Mouse (Mus musculus): Measurements from ENCODE around the gene Cntfr. TPM values are rescaled to one million over a fixed set of nuclear protein-coding genes. Genes with fewer than 3 reads are reported as not detected.

Gene Cntfr
- polyA plus RNA-seq, 2 experiments: 0.17 to 0.75 TPM

GRCm38 (mm10) chr4:41663614-41664013, 33.3 kb downstream of the Cntfr start:
- DNase-seq (ENCODE audit: low read depth in 3 of 3, low spot score in 3 of 3) (no peak), ATAC-seq (ENCODE audit: insufficient read depth) (no peak)
- Histone ChIP-seq H3K4me1 (replicated peaks; ENCODE audit: control insufficient read depth in 2 of 2, insufficient read depth in 2 of 2, low read length in 1 of 2) (peaks cover 0 to 2% of the 10 kb centered on the region in 2 experiments; a peak in 2 of 4 replicates), H3K27me3 (ENCODE audit: control insufficient read depth, insufficient read depth, low read length) (no peaks in the 10 kb centered on the region), H3K9me3 (ENCODE audit: control insufficient read depth, low read length) (no peaks in the 10 kb centered on the region), H3K36me3 (replicated peaks; ENCODE audit: control insufficient read depth, insufficient read depth, low read depth) (no peaks in the 10 kb centered on the region), H3K27ac (no peak overlapping the region), H3K9ac (replicated peaks) (no peak overlapping the region), H3K4me3 (ENCODE audit: insufficient read depth in 1 of 2, low read depth in 2 of 2, low read length in 2 of 2) (no peak overlapping the region), H3K4me2 (ENCODE audit: low read depth) (no peak overlapping the region)
- TF ChIP-seq CTCF (IDR thresholded peaks at IDR 0.05; ENCODE audit: low read depth) (no peak), EP300 (IDR thresholded peaks at IDR 0.05; ENCODE audit: low read depth) (no peak)
- 45% methylated on average over 9 of the region's 9 CpGs for WGBS (ENCODE audit: insufficient replicate concordance)

- no peaks in the 10 kb centered on the region for H3K9me3 ChIP-seq (ENCODE audit: control insufficient read depth, low read length)
- no peak overlapping the region for H3K27ac ChIP-seq
- no peak for TF ChIP-seq CTCF (IDR thresholded peaks at IDR 0.05; ENCODE audit: low read depth)
- no peak for TF ChIP-seq EP300 (IDR thresholded peaks at IDR 0.05; ENCODE audit: low read depth)
These were observed 34.2 kb downstream of the Cntfr start for GRCm38 (mm10) chr4:41662723-41663122.

GRCm38 (mm10) chr4:41660851-41661430, 35.9 kb downstream of the Cntfr start:
- Histone ChIP-seq H3K4me1 (replicated peaks; ENCODE audit: control insufficient read depth in 2 of 2, insufficient read depth in 2 of 2, low read length in 1 of 2) (peaks cover 0 to 4% of the 10 kb centered on the region in 2 experiments; a peak in 2 of 4 replicates), H3K27me3 (ENCODE audit: control insufficient read depth, insufficient read depth, low read length) (no peaks in the 10 kb centered on the region), H3K36me3 (replicated peaks; ENCODE audit: control insufficient read depth, insufficient read depth, low read depth) (no peaks in the 10 kb centered on the region), H3K27ac (no peak overlapping the region), H3K4me2 (ENCODE audit: low read depth) (no peak overlapping the region), H3K9ac (replicated peaks) (no peak overlapping the region), H3K9me3 (ENCODE audit: control insufficient read depth, low read length) (no peaks in the 10 kb centered on the region), H3K4me3 (ENCODE audit: insufficient read depth in 1 of 2, low read depth in 2 of 2, low read length in 2 of 2) (no peak overlapping the region)
- TF ChIP-seq CTCF (IDR thresholded peaks at IDR 0.05; ENCODE audit: low read depth) (no peak), EP300 (IDR thresholded peaks at IDR 0.05; ENCODE audit: low read depth) (no peak)
- 49% methylated on average over 11 of the region's 11 CpGs for WGBS (ENCODE audit: insufficient replicate concordance)
- ATAC-seq (ENCODE audit: insufficient read depth) (peak; percentile 34; the same call in 1 of the 2 replicates), DNase-seq (ENCODE audit: low read depth in 3 of 3, low spot score in 3 of 3) (no peak)

More at GRCm38 (mm10) chr4:41662723-41663122, 34.2 kb downstream of the Cntfr start:
- H3K36me3 ChIP-seq (replicated peaks; ENCODE audit: control insufficient read depth, insufficient read depth, low read depth): no peaks in the 10 kb centered on the region
- ATAC-seq (ENCODE audit: insufficient read depth) (no peak), DNase-seq (ENCODE audit: low read depth in 3 of 3, low spot score in 3 of 3) (no peak)
- H3K4me2 ChIP-seq (ENCODE audit: low read depth): no peak overlapping the region
- peaks cover 0 to 4% of the 10 kb centered on the region in 2 experiments; a peak in 2 of 4 replicates for H3K4me1 ChIP-seq (replicated peaks; ENCODE audit: control insufficient read depth in 2 of 2, insufficient read depth in 2 of 2, low read length in 1 of 2)
- H3K9ac ChIP-seq (replicated peaks): no peak overlapping the region
- H3K27me3 ChIP-seq (ENCODE audit: control insufficient read depth, insufficient read depth, low read length): no peaks in the 10 kb centered on the region
- 44% methylated on average over 11 of the region's 11 CpGs for WGBS (ENCODE audit: insufficient replicate concordance)
- H3K4me3 ChIP-seq (ENCODE audit: insufficient read depth in 1 of 2, low read depth in 2 of 2, low read length in 2 of 2): no peak overlapping the region

- WGBS (ENCODE audit: insufficient replicate concordance): 59% methylated on average over 13 of the region's 13 CpGs
- DNase-seq (ENCODE audit: low read depth in 3 of 3, low spot score in 3 of 3) (no peak), ATAC-seq (ENCODE audit: insufficient read depth) (no peak)
- peaks cover 0 to 4% of the 10 kb centered on the region in 2 experiments; a peak in 2 of 4 replicates for H3K4me1 ChIP-seq (replicated peaks; ENCODE audit: control insufficient read depth in 2 of 2, insufficient read depth in 2 of 2, low read length in 1 of 2)
- H3K36me3 ChIP-seq (replicated peaks; ENCODE audit: control insufficient read depth, insufficient read depth, low read depth): no peaks in the 10 kb centered on the region
- H3K9ac ChIP-seq (replicated peaks): no peak overlapping the region
- no peaks in the 10 kb centered on the region for H3K27me3 ChIP-seq (ENCODE audit: control insufficient read depth, insufficient read depth, low read length)
- TF ChIP-seq CTCF (IDR thresholded peaks at IDR 0.05; ENCODE audit: low read depth) (no peak), EP300 (IDR thresholded peaks at IDR 0.05; ENCODE audit: low read depth) (no peak)
- H3K27ac ChIP-seq: no peak overlapping the region
- H3K4me2 ChIP-seq (ENCODE audit: low read depth): no peak overlapping the region
- no peak overlapping the region for H3K4me3 ChIP-seq (ENCODE audit: insufficient read depth in 1 of 2, low read depth in 2 of 2, low read length in 2 of 2)
- H3K9me3 ChIP-seq (ENCODE audit: control insufficient read depth, low read length): no peaks in the 10 kb centered on the region
These were observed 37.3 kb downstream of the Cntfr start for GRCm38 (mm10) chr4:41659556-41659955.

GRCm38 (mm10) chr4:41658566-41659384, 38.1 kb downstream of the Cntfr start:
- Histone ChIP-seq H3K9me3 (ENCODE audit: control insufficient read depth, low read length) (no peaks in the 10 kb centered on the region), H3K4me3 (ENCODE audit: insufficient read depth in 1 of 2, low read depth in 2 of 2, low read length in 2 of 2) (no peak overlapping the region), H3K4me1 (replicated peaks; ENCODE audit: control insufficient read depth in 2 of 2, insufficient read depth in 2 of 2, low read length in 1 of 2) (peaks cover 0 to 4% of the 10 kb centered on the region in 2 experiments; a peak in 2 of 4 replicates), H3K27ac (no peak overlapping the region), H3K4me2 (ENCODE audit: low read depth) (no peak overlapping the region), H3K9ac (replicated peaks) (no peak overlapping the region), H3K36me3 (replicated peaks; ENCODE audit: control insufficient read depth, insufficient read depth, low read depth) (no peaks in the 10 kb centered on the region), H3K27me3 (ENCODE audit: control insufficient read depth, insufficient read depth, low read length) (no peaks in the 10 kb centered on the region)
- WGBS (ENCODE audit: insufficient replicate concordance): 11% methylated on average over 23 of the region's 25 CpGs
- no peak for DNase-seq (ENCODE audit: low read depth in 3 of 3, low spot score in 3 of 3)
- peak; percentile 32; the same call in 1 of the 2 replicates for ATAC-seq (ENCODE audit: insufficient read depth)
- TF ChIP-seq EP300 (IDR thresholded peaks at IDR 0.05; ENCODE audit: low read depth) (no peak), CTCF (IDR thresholded peaks at IDR 0.05; ENCODE audit: low read depth) (no peak)
